Mouse (Mus musculus) cerebral cortex, adult 2 months (tissue): ENCODE data around the gene Gtf2f1.

Source experiments
- WGBS: fragments of 180-500 bp; shearing (Covaris S2); methylation state at CpG from one replicate; pipeline ENCODE4 v1.1.7; 2018; 5-methylcytosine and 5-hydroxymethylcytosine counted together

Gene Gtf2f1

GRCm38 (mm10) chr17:56975391-56975790, 35.7 kb downstream of the Gtf2f1 start:
- WGBS: 81% methylated on average over 3 of the region's 3 CpGs

- 67% methylated on average over 5 of the region's 5 CpGs for WGBS
These were observed 36.3 kb downstream of the Gtf2f1 start for GRCm38 (mm10) chr17:56974708-56975240.

- WGBS: 69% methylated on average over 13 of the region's 14 CpGs
These were observed 37.0 kb downstream of the Gtf2f1 start for GRCm38 (mm10) chr17:56973956-56974707.

GRCm38 (mm10) chr17:56970081-56970480, 41.0 kb downstream of the Gtf2f1 start:
- 72% methylated on average over 5 of the region's 5 CpGs for WGBS

GRCm38 (mm10) chr17:56969321-56969720, 41.8 kb downstream of the Gtf2f1 start:
- WGBS: 66% methylated on average over 3 of the region's 3 CpGs

- WGBS: 84% methylated on average over 6 of the region's 6 CpGs
These were observed 47.4 kb downstream of the Gtf2f1 start for GRCm38 (mm10) chr17:56963646-56964045.

- WGBS: 85% methylated on average over 5 of the region's 5 CpGs
These were observed 48.3 kb downstream of the Gtf2f1 start for GRCm38 (mm10) chr17:56962642-56963405.

GRCm38 (mm10) chr17:56961880-56962279, 49.2 kb downstream of the Gtf2f1 start:
- WGBS: 94% methylated on average over 4 of the region's 4 CpGs

GRCm38 (mm10) chr17:56958667-56959066, 52.4 kb downstream of the Gtf2f1 start:
- 85% methylated on average over 4 of the region's 4 CpGs for WGBS

- WGBS: 39% methylated on average over 11 of the region's 11 CpGs
These were observed 53.2 kb downstream of the Gtf2f1 start for GRCm38 (mm10) chr17:56957763-56958429.

- 89% methylated on average over 7 of the region's 7 CpGs for WGBS
These were observed 56.2 kb downstream of the Gtf2f1 start for GRCm38 (mm10) chr17:56954871-56955270.
